Mouse (Mus musculus): ENCODE results near the gene Dock9.

Dock9 gene

GRCm38 (mm10) chr14:121585906-121586765 is 211.5 kb downstream of the Dock9 start:
- DNase-seq (ENCODE audit: low spot score in 2 of 2) = no peak

DNA sequence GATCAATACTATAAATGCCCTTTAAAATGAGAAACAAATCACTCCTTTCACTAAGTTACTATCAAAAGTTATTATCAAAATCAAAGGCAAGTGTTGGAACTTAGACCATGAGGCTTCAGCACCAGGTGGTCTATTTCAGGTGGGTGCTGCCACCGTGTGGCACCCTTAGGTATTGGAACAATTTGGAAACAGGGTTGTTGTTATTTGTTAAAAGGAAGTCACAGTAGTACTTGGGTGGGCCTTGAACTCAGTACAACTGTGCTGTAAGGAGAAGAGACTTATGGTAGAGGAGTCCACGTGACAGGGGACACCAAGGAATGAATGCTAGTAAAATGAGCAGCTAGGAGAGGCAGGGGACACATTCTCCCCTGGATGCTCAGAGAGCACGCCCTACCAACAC is 218.6 kb downstream of the Dock9 start:
- peak in 1 of 2 experiments; percentile 48 for DNase-seq (ENCODE audit: low spot score in 2 of 2)

- DNase-seq (ENCODE audit: low spot score in 2 of 2) = no peak
These were observed 224.2 kb downstream of the Dock9 start for GRCm38 (mm10) chr14:121573391-121573790.

- peak; percentile 30 to 66 for DNase-seq (ENCODE audit: low spot score in 2 of 2)
These were observed 230.8 kb downstream of the Dock9 start for GRCm38 (mm10) chr14:121566794-121567201.

- DNase-seq (ENCODE audit: low spot score in 2 of 2) = no peak
These were observed 231.7 kb downstream of the Dock9 start for GRCm38 (mm10) chr14:121565930-121566329.

DNA sequence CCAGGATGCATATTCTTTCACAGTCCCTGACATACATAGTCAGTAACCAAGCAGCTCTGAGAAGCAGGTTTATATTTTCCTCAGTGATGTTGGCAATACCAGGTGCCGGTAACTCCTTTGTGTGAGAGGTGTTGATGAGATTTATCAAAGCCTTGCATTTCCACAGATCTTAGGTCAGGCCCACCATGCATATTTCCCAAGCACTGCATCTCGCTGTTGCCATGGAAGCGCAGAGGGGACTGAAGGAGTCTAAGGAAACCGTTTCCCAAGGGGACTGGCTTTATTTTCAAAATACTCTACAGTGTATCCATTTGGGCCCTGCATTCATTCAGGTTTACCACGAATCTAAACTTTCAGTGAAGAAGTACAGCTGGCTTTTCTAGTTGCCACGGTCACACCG is 233.0 kb downstream of the Dock9 start:
- DNase-seq (ENCODE audit: low spot score in 2 of 2) = no peak

- no peak for DNase-seq (ENCODE audit: low spot score in 2 of 2)
These were observed 233.7 kb downstream of the Dock9 start for GRCm38 (mm10) chr14:121563954-121564353.

DNA sequence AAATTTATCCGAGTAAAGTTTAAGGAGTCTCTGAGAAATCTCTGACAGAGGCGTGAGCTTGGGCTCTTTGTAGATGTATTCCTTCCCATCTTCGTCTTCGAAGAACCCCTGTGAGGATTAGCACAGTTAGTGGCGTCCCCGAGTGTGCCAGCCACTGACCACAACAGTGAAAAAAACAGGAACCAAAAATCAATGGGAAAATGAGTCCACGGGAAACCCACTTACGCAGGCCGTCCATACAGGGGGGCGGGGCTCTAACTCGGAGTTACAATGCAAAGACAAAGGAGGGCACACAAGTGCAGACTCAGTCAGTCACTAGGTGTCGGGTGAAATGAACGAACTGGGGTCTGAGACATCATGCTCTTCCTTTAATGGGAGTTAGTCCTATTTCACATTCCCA is 238.6 kb downstream of the Dock9 start:
- no peak for DNase-seq (ENCODE audit: low spot score in 2 of 2)

DNA sequence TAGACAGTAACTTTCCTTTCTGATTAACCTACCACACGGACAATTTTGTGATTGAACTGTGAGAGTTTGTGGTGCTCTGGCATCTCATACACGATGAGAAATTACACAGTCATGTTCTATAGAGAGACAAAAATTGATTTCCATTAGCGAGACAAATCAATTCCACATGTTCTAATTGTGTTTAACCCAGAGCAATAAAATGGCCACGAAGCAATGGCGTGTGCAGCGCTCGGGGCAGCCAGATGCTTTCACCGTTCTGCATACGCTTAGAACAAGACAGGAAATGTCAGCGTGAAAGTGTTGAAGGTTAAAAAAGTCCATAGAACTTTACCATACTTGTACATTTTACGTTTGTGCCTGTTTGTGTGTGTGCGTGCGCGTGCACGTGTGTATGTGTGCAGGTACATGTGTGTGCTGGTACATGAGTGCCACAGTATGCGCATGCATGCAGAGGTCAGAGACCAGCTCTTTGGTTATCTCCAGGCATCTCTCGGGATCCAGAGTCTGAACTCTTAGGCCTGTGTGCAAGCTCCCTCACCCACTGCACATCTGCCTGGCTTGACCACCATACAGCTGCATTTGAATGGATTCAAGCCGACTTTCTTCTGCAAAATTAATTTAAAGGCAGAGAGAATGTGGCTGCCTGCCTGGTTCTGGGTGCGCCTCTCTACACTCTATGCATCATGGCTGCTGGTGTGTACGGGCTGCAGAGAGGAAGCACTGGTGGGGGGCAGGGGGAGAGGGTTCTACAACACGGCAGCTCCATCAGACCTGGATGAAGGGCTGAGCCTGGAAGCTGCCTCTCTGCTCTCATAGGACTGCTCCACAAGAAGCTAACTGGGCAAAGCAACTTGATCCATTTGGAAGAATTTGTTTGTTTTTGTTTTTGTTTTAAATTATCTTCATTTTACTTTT is 241.0 kb downstream of the Dock9 start:
- no peak for DNase-seq (ENCODE audit: low spot score in 2 of 2)

DNA sequence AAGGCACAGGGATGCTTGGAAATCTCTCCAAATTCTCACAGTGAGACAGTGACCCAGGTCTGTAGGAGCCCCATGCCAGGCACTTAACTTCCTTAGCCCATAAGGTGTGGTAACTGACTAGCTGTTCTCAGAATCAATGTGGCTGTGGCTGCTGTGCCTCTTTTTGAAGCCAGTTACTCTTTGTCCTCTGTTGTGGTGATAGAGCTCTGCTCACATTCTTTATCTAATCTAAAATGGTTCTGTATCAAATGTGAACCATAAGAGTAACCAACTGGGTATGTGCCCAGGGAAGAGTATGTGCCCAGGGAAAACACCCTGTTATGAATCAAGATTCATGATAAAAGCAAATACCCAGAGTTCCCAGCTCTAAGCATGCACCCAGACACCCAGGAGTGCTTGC is 243.9 kb downstream of the Dock9 start:
- DNase-seq (ENCODE audit: low spot score in 2 of 2) = no peak

DNA sequence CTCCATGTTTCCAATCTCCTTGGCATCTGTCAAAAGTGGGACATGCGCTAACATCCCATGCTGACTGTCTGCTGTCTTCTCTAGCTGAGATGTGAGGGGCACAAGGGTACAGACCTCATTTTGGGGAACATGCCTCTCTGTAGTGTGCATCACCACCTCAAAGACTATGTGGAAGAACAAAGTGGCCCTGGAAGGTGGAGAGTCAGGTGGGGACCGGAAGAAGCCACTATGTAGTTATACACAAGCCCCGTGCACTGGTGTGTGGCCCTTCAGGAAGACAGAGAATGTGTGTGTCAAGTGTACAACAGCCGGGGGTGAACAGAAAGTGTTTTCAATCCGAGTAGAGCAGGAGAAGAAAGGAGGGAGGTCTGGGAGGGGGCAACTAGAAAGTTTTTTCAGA is 245.1 kb downstream of the Dock9 start:
- DNase-seq (ENCODE audit: low spot score in 2 of 2) = no peak

DNA sequence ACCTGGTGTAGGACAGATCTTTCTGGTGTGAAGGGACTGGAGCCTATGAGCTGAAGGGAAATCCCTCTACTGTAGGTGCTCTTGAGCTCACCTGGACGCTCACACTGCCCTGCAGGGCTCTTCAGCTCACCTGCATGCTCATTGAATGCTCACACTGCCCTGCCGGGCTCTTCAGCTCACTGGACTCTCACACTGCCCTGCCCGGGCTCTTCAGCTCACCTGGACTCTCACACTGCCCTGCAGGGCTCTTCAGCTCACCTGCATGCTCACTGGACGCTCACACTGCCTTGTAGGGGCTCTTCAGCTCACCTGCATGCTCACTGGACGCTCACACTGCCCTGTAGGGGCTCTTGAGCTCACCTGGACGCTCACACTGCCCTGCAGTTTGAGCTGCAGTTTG is 247.8 kb downstream of the Dock9 start:
- no peak for DNase-seq (ENCODE audit: low spot score in 2 of 2)

DNA sequence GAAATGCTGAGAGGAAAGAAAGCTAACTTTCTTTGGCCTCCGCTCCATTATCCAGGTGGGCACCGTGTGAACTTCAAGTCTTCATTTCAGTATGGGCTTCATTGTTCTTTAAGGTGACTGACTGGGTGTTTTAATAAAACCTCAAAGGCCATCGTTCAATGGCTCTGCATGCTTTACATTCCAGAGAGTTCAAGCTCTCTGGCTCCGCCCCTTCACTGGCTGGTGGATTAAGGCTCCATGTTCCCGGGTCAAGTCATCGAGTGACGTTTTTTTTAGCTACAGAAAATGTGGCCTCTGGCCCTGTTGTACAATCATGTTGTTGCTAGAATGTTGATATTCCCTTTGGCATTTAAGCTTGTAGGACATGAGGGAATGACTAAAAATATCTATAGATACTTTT is 249.9 kb downstream of the Dock9 start:
- no peak for DNase-seq (ENCODE audit: low spot score in 2 of 2)

- no peak for DNase-seq (ENCODE audit: low spot score in 2 of 2)
These were observed 251.0 kb downstream of the Dock9 start for GRCm38 (mm10) chr14:121546621-121547020.

- no peak for DNase-seq (ENCODE audit: low spot score in 2 of 2)
These were observed 251.9 kb downstream of the Dock9 start for GRCm38 (mm10) chr14:121545551-121546331.

- no peak for DNase-seq (ENCODE audit: low spot score in 2 of 2)
These were observed 256.4 kb downstream of the Dock9 start for GRCm38 (mm10) chr14:121541262-121541661.

DNA sequence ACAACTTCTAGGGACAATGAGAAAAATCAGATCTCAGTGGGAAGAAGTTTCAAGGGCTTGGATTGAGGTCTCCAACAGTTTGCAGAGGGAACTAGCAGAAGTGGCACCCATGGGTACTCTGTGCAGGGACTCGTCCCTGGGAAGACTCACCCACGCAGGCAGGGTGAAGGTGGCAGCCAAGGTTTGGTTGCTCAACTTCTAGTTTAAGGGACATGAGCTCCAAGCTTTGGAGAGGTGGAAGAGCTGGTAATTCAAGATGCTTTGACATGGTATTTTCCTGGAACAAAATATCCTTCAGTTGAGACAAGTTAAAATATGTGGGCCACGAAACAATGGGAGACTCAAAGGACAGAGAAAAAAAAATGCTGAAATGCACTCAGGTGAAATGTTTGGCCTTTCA is 263.1 kb downstream of the Dock9 start:
- DNase-seq (ENCODE audit: low spot score in 2 of 2) = no peak

GRCm38 (mm10) chr14:121530853-121531252 is 266.8 kb downstream of the Dock9 start:
- no peak for DNase-seq (ENCODE audit: low spot score in 2 of 2)

DNA sequence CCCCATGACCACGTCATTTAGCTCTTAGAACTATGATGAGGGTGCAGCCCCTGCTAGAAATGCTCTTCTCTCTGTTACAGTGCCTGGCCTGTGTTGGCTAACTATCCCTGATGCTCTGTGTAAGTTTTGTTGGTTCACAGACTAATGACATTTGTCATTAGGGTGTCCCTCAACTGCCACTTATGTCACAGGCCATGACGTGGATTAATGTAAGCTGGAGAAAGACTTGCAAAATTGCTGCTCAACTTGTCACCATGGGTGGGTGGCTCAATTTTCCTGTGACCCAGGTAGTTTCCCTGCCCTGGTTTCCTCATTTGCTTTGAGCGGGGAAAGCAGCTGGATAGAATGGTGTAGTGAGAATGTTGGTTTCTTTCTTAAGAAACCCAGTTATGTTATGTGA is 269.8 kb downstream of the Dock9 start:
- no peak for DNase-seq (ENCODE audit: low spot score in 2 of 2)

DNA sequence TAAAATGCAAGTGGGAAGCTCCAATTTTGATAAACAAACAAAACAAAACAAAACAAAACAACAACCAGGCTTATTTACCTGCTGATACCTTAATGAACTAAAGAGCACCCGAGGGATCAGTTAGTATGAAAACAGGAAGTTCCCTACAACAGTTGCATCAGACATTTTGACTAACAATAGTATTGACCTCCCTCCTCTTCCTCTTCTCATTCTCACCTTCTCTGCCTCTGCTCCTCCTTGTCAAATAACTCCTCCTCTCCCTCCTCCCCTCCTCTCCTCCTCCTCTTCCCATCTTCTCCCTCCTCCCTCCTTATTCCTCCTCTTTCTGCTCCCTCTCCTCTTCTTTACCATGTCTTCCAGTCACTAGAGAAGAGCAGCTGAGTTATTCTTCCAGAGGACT is 270.4 kb downstream of the Dock9 start:
- no peak for DNase-seq (ENCODE audit: low spot score in 2 of 2)

DNA sequence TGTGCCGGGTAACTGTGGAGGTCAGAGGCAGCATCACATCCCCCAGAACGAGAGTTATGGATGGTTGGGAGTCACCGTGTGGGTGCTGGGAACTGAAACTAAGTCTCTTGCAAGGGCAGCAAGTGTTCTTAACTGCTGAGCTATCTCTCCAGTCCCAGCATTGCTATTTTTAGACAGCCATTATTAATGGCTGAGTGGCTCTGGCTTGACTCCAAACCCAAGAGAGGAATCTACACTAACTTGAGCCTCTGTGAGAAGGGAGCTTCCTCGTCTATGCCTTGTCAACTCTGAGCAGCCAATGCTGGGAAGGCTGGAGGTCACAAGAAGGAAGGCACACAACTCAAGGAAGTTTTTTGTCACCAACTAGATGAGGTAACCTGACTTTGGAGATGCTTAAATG is 275.9 kb downstream of the Dock9 start:
- DNase-seq (ENCODE audit: low spot score in 2 of 2) = no peak

- DNase-seq (ENCODE audit: low spot score in 2 of 2) = no peak
These were observed 280.8 kb downstream of the Dock9 start for GRCm38 (mm10) chr14:121516881-121517280.
